Comparison of ENCODE assay signal across 8 mouse cellular contexts in genomic region chr7:129774261-129774861, GRCm38 (mm10).
DNase-seq lines count a peak whose midpoint lies in the region; ATAC-seq lines count a peak whose summit lies in the region.

No protein-coding gene starts in this region.

- no peak overlapping the region for H3K9ac ChIP-seq in stomach, embryonic 14.5 days (replicated peaks; ENCODE audit: low read depth, low read length)

- DNase-seq in CD4-positive helper T cell, adult 2 months (ENCODE audit: low read depth, low spot score): peak; percentile 75
- DNase-seq in CD8-positive naive resting alpha-beta T cell, adult 2 months (ENCODE audit: low read depth in 2 of 2, low spot score in 2 of 2): peak; percentile 5 to 7
- peak; percentile 48 for DNase-seq in embryo, embryonic 9.5 days (ENCODE audit: extremely low spot score)
- peak; percentile 40 for DNase-seq in limb, embryonic 10.5 days (ENCODE audit: low spot score)
- DNase-seq in spleen, postnatal 10 days (ENCODE audit: low spot score in 2 of 2): no peak
- DNase-seq in B cell, adult 2 months: no peak

- H3K4me2 ChIP-seq in stomach, embryonic 14.5 days (replicated peaks; ENCODE audit: low read depth, low read length): no peak overlapping the region

- no peaks in the 10 kb centered on the region for H3K9me3 ChIP-seq in limb, embryonic 10.5 days (replicated peaks)
- H3K9me3 ChIP-seq in stomach, embryonic 14.5 days (ENCODE audit: control insufficient read depth, low read depth, low read length): no peaks in the 10 kb centered on the region

- peaks cover 53% of the 10 kb centered on the region for H3K27me3 ChIP-seq in limb, embryonic 10.5 days (ENCODE audit: low read depth, poor library complexity, severe bottlenecking)
- no peaks in the 10 kb centered on the region for H3K27me3 ChIP-seq in stomach, embryonic 14.5 days (ENCODE audit: control insufficient read depth, insufficient read depth, low read length)

- peak overlapping the region; percentile 8; the same call in 1 of the 2 replicates for H3K27ac ChIP-seq in limb, embryonic 10.5 days
- H3K27ac ChIP-seq in stomach, embryonic 14.5 days (ENCODE audit: low read length): peak overlapping the region; percentile 52; the same call in 1 of the 2 replicates

- peak; percentile 25; the same call in 1 of the 2 replicates for ATAC-seq in stomach, embryonic 14.5 days (ENCODE audit: insufficient number of reproducible peaks, insufficient read depth, low FRiP score, low read depth)
- ATAC-seq in frontal cortex, adult (ENCODE audit: low TSS enrichment): no peak

- no peaks in the 10 kb centered on the region for H3K36me3 ChIP-seq in limb, embryonic 10.5 days
- H3K36me3 ChIP-seq in stomach, embryonic 14.5 days (ENCODE audit: control insufficient read depth, insufficient read depth, low read length): no peaks in the 10 kb centered on the region

- H3K4me3 ChIP-seq in limb, embryonic 10.5 days: peak overlapping the region; percentile 21
- H3K4me3 ChIP-seq in stomach, embryonic 14.5 days (ENCODE audit: low read depth, low read length): no peak overlapping the region

- peaks cover 34% of the 10 kb centered on the region for H3K4me1 ChIP-seq in limb, embryonic 10.5 days
- peaks cover 12% of the 10 kb centered on the region; the same call in 1 of the 2 replicates for H3K4me1 ChIP-seq in stomach, embryonic 14.5 days (ENCODE audit: control insufficient read depth, insufficient read depth, low read length)

- 3% methylated on average over 17 of the region's 17 CpGs for WGBS in limb, embryonic 10.5 days
- 7% methylated on average over 17 of the region's 17 CpGs for WGBS in stomach, embryonic 14.5 days

Comparison
In these comparisons a context has a peak if more than half of its experiments do, and no peak if none do; other contexts are left out.
1. DNase-seq: peak in CD4-positive helper T cell, adult 2 months (single experiment), CD8-positive naive resting alpha-beta T cell, adult 2 months (2 of 2), embryo, embryonic 9.5 days (single experiment) and limb, embryonic 10.5 days (single experiment); none in spleen, postnatal 10 days (0 of 2) and B cell, adult 2 months (0 of 2).